Mouse (Mus musculus) urinary bladder, postnatal 36 days (tissue): ENCODE results near the gene Rtn4rl1.

Source experiments
- DNase-seq, 2 experiments: peaks; one replicate each; pipeline ENCODE4 v3.0.0; 2022; ENCODE audit warnings: low spot score in 2 of 2, mixed read lengths in 1 of 2

Gene Rtn4rl1

DNA sequence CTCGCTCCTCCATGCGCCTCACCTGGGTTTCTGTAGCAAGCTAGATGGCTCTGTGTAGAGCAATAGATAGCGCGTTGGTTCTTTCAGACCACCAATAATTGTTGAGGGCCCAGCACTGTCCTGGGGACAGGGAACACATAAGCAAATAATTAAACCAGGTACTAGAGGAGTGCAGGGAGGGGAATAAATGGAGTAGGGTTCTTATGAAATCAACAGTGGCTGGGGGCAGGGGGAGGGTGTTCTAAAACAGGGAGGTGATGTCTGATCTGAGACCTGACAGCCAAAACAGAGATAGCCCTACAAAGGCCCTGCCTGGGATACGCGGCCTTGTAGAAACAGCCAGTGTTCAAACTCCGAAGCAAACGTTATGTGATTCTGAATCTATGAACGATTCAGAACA is 56.0 kb downstream of the Rtn4rl1 start:
- DNase-seq, result no peak

DNA sequence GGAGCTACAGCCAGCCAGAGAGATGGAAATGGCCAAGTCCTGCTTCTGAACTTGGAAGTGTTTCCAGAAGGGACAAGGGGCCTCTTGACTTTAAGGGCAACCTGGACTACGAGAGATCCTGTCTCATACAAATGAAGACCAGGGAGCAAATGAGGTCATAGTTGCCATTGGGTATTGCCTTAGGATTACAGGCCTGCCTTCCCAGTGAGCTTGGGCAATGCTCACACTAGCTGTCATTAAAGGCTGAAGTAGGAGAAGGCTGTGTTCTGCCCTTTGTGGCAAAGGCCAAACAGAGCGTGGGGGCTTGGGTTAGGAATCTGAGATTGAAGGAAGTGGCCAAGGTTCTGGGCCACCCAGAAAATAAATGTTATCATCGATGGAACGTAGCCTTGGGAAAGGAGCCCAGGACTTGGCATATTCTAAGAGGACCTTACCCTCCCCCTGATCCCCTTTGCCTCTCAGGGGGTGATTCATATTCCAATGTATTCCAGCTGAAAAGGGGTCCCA is 57.5 kb downstream of the Rtn4rl1 start:
- no peak for DNase-seq

GRCm38 (mm10) chr11:75251557-75252070 is 58.0 kb downstream of the Rtn4rl1 start:
- DNase-seq, result no peak

DNA sequence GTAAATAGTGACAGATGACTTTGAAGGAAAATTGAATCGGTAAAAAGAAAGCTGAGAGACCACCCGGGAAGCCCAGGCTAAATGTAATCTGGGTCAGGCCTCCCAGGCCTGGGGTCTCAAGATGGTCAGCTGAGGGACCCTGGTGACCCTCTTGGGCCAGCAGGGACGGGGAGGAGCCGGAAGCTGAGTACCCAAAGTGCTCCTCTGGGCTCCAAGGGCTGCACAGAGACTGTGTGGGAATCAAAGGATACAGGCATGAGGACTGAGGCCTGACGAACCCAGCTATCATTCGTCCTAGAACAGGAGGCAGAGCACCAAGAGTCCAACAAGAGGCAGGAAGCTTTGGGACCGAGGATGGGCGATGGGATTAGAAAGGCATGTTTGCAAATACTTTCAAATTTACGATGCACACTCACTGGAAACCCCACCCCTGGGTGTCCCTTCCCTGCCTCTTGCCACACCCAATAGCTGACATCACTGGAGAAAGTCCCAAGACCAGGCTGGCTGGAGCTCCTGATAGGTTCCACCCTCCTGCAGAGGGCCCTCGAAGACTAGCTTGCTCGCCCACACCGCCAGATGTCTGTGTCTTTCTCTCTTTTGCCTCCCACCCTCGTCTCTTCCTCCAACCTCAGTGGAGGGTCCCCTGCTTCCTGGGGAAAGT is 60.8 kb downstream of the Rtn4rl1 start:
- DNase-seq, result peak; percentile 43 to 57

DNA sequence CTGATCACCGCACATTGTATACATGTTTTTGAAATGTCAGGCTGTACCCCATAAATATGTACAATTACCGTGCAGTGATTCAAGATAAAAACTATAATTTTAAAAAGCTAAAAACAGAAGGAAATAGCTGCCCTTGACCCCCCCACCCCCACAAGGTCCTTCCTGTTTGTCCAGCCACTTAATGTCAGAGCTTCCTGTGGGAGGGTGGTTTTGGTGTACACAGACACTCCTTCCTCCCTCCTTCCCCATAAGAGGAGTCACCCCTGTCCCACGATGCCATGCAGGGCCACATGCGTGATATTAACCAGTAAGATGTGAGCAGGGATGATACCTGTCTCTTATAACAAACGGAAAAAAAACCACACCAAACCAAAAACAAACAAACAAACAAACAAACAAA is 61.7 kb downstream of the Rtn4rl1 start:
- no peak for DNase-seq

- DNase-seq, result no peak
These were observed 63.6 kb downstream of the Rtn4rl1 start for GRCm38 (mm10) chr11:75257056-75257648.

DNA sequence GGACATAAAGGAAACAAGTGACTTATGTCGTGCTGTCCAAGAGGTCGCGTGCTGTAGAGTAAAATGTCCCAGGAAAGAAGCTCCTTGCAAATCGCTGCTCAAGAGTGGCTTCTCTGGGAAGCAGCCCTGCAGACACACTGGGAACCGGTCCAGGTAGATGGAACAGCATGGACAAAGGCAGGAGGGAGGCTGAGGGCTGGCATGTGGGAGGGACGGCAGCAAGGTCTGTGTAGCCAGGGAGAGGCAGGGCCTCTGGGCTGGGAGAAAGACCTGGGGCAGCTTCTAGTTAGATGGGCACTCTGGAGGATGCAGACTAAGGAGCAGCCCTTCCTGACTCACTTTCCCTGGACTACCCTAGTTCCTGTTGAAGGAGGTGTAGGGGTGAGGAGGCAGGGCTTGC is 65.8 kb downstream of the Rtn4rl1 start:
- DNase-seq, result no peak

DNA sequence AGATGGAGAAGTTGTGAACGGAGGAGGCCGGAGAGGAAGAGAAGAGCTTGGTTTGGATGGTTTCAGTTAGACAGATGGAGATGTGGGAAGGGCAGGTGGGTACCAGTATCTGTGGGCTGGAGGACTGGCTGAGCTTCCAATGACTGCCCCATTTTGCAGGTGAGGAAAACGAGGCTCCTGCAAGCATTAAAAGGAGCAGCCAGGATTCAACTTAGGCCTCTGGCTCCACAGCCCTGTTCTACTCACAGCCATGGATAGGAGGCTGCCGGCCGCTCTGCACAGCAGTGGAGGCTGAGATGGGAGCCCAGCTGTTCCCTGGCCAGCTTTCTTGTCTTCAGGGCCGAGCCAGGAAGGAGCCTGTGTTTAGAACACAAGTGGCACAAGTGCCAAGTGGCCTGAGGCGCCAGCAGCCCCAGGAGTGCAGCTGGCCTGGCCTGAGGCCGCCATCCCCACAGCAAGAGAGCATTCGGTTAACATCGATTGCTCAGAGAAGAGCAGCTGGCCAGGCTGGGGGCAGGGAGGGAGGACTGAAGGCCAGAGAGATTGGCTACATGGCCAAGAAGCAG is 66.5 kb downstream of the Rtn4rl1 start:
- peak in 1 of 2 experiments; percentile 68 for DNase-seq

DNA sequence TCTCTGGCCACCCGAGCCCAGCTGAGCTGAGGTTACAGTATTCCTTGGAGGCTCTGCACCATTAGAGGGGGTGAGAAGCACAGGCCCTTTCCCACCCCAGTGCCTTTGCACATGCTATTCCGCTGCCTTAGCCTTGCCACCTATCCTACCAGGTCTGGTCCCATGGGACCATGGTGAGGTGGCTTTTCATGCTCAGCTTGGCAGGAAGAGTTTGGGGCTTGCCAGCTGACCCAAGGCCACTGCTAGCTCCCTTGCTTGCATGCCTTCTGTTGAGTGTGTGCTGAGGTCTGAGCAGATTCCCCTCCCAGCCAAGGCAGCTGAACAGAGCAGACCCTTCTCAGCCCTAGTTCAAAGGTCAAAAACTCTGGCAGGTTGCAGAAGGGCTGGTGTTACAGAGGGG is 67.4 kb downstream of the Rtn4rl1 start:
- no peak for DNase-seq

GRCm38 (mm10) chr11:75261730-75262129 is 68.1 kb downstream of the Rtn4rl1 start:
- DNase-seq, result no peak

- no peak for DNase-seq
These were observed 68.6 kb downstream of the Rtn4rl1 start for GRCm38 (mm10) chr11:75262181-75262580.

DNA sequence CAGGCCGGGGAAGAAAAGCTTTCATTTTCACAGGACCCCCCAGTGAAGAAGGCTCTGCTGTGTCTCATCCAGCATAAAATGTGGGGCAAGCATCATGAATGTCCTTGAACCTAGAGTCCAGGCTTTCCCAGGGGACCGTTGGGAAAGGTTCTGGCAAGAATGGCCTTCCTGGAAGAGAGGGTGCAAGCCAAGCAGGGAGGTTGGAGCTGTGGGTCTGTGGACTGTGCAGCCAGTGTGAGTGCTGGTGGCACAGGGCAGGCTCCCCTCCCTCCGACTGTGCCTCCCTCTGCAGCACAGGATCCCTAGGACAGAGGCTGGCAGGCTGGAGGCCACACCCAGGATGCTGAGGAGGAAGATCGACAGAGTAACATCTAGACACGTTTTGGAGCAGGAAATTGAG is 69.2 kb downstream of the Rtn4rl1 start:
- peak in 1 of 2 experiments; percentile 47 for DNase-seq

GRCm38 (mm10) chr11:75263274-75263963 is 69.8 kb downstream of the Rtn4rl1 start:
- DNase-seq, result no peak

DNA sequence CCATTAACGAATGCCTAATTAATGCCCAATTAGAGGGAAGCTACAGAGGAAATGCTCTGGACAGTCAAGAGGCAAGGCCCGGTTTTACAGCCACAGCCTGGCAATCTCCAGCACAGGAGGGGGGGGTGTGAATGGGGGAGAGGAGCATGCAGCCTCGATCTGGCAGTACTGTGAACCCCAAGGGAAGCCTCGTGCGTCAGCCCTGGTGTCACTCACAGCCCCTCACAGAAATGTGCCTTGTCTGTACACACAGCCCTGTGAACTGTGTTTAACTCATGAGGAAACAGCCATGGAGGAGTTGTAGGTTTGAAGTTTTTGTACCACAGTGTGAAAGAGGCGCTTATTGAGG is 70.4 kb downstream of the Rtn4rl1 start:
- DNase-seq, result no peak

DNA sequence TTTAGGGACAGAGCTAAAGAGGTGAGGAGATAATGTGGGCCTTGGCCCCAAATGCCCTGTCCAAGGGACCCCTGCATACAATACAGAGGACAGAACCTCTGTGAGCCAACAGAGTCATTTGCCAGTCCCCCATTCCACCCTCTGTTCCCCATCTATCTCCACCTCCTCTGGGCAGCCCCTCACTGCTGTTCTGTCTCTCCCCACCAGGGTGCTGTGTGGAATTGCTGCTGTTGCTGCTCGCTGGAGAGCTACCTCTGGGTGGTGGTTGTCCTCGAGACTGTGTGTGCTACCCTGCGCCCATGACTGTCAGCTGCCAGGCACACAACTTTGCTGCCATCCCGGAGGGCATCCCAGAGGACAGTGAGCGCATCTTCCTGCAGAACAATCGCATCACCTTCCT is 71.0 kb downstream of the Rtn4rl1 start:
- no peak for DNase-seq

DNA sequence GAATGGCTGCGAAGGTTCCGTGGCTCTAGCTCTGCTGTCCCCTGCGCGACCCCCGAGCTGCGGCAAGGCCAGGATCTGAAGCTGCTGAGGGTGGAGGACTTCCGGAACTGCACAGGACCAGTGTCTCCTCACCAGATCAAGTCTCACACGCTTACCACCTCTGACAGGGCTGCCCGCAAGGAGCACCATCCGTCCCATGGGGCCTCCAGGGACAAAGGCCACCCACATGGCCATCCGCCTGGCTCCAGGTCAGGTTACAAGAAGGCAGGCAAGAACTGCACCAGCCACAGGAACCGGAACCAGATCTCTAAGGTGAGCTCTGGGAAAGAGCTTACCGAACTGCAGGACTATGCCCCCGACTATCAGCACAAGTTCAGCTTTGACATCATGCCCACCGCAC is 72.0 kb downstream of the Rtn4rl1 start:
- no peak for DNase-seq

- peak in 1 of 2 experiments; percentile 63 for DNase-seq
These were observed 74.3 kb downstream of the Rtn4rl1 start for GRCm38 (mm10) chr11:75267826-75268281.

GRCm38 (mm10) chr11:75268492-75268891 is 74.9 kb downstream of the Rtn4rl1 start:
- no peak for DNase-seq

DNA sequence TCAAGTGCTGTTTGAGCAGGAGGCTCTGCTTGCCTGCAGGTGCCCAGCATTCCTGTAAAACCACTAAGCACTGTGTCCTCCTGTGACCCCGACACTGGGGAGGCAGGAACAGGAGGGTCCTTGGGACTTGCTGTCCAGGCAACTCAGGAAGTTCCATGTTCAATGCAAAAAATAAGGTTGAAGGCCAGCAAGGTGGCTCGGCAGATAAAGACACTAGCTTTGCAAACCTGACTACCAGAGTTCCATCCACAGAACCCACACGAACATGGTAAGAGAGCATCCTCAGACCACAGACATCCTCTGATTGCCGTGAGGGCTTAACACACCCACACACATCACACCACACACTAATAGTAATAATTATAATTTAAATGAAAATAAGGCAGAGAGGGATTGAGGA is 75.6 kb downstream of the Rtn4rl1 start:
- DNase-seq, result no peak

DNA sequence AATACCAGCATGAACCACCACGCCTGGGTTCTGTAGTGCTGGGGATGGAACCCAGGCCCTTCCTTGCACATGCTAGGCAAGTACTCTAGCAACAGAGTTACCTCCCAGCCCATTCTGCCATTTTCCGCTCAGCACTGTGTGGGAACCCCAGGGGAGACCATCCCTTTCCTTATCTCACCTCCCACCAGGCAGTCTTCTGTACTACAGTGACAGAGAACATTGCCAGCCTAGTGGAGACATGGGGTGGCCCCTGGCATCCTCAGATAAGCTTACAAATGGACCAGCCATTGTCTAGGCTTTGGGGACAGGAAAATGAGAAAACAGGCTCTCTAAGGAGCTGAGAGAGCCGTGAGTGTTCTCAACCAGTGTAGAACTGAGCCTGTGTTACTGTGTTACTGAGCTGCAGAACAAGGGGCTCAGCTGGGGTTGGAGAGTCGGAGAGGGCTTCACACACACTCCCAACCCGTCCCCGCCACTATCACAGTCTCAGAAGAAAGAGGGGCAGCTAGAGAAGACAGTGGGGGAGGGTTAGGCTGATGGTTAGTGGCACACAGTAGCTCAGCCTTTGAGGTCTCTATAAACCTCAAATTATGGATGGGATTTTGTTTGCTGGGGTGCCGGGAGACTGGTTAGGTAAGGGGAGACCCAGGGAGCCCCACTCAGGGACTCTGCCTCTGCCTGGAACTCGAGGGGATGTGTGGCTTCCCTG is 76.8 kb downstream of the Rtn4rl1 start:
- no peak for DNase-seq

- no peak for DNase-seq
These were observed 77.4 kb downstream of the Rtn4rl1 start for GRCm38 (mm10) chr11:75270985-75271434.

- DNase-seq, result no peak
These were observed 79.9 kb downstream of the Rtn4rl1 start for GRCm38 (mm10) chr11:75273466-75273865.
